17 mouse cellular contexts compared by ENCODE assay signal in genomic region chr9:48236455-48236854, GRCm38 (mm10).
"Had no signal": no experiment of that assay in that cellular context is flagged by ENCODE, and none has a peak within 500 bp of the region (broad histone marks: within the 10 kb centered on the region; RNA-seq: fewer than 3 reads in every experiment).

No protein-coding gene starts in this region.

- H3K9me3 ChIP-seq: midbrain, embryonic 10.5 days; midbrain, embryonic 12.5 days; neural tube, embryonic 13.5 days; neural tube, embryonic 15.5 days had no signal

- H3K4me2 ChIP-seq: lung, embryonic 14.5 days; midbrain, embryonic 12.5 days; neural tube, embryonic 13.5 days; neural tube, embryonic 15.5 days had no signal

- H3K27ac ChIP-seq: liver, embryonic 14.5 days; midbrain, embryonic 10.5 days; midbrain, embryonic 12.5 days; neural tube, embryonic 13.5 days; neural tube, embryonic 15.5 days had no signal

- DNase-seq: lung, adult 18-20 months; lung, embryonic 14.5 days; lung, postnatal 10 days; lung, postnatal 4 days; midbrain, embryonic 14.5 days; retina, postnatal 1 day; spleen, adult 18-20 months; thymus, adult 18-20 months; thymus, postnatal 25 days; thymus, postnatal 4 days had no signal

- H3K9ac ChIP-seq: liver, embryonic 14.5 days; lung, embryonic 14.5 days; midbrain, embryonic 12.5 days; neural tube, embryonic 13.5 days; neural tube, embryonic 15.5 days had no signal

- ATAC-seq: midbrain, embryonic 16.5 days had no signal

- H3K4me3 ChIP-seq: midbrain, embryonic 10.5 days; midbrain, embryonic 12.5 days; myocyte; neural tube, embryonic 13.5 days; neural tube, embryonic 15.5 days had no signal

- H3K4me1 ChIP-seq: midbrain, embryonic 10.5 days; midbrain, embryonic 12.5 days; neural tube, embryonic 13.5 days; neural tube, embryonic 15.5 days had no signal

- H3K27me3 ChIP-seq: midbrain, embryonic 12.5 days; neural tube, embryonic 13.5 days; neural tube, embryonic 15.5 days had no signal

- H3K36me3 ChIP-seq: midbrain, embryonic 10.5 days; midbrain, embryonic 12.5 days; neural tube, embryonic 13.5 days; neural tube, embryonic 15.5 days had no signal
